ENCODE assay signal across 8 mouse cellular contexts in the genomic region with DNA sequence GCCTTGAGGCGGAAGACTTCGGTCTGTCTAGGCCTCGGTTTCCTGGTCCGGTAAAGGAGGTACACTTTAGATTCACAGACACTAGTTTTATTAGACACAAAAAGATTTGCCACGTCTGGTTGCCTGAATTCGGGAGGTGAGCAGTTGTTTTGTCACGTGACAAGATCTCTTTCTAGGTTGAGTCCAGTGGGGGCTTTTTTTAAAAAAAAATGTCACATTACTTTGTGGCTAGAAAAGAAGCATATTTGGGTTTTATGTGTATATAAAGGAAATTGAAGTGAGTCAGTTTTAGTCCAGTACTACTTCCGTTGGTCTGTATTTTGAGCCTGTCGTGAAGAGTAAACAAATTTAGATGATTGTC. TPM values are rescaled to one million over a fixed set of nuclear protein-coding genes. Genes with fewer than 3 reads are reported as not detected.
DNase-seq lines count a peak whose midpoint lies in the region; ATAC-seq and TF ChIP-seq lines count a peak whose summit lies in the region.

No protein-coding gene starts in this region.

- H3K4me2 ChIP-seq in heart, postnatal 0 days (ENCODE audit: low read depth, low read length), result peak overlapping the region; percentile 81

- H3K27ac ChIP-seq in heart, embryonic 10.5 days, result peak overlapping the region; percentile 83
- peak overlapping the region; percentile 79 for H3K27ac ChIP-seq in ES-E14 (ENCODE audit: insufficient read depth, low read depth, low read length, poor library complexity, severe bottlenecking)
- peak overlapping the region; percentile 66 for H3K27ac ChIP-seq in heart, postnatal 0 days (ENCODE audit: low read depth)
- H3K27ac ChIP-seq in midbrain, embryonic 10.5 days (replicated peaks), result peak overlapping the region; percentile 92

- no peaks in the 10 kb centered on the region for H3K9me3 ChIP-seq in heart, embryonic 10.5 days
- H3K9me3 ChIP-seq in ES-E14 (ENCODE audit: control insufficient read depth, insufficient read depth, low read depth, low read length), result no peaks in the 10 kb centered on the region
- H3K9me3 ChIP-seq in heart, postnatal 0 days (replicated peaks; ENCODE audit: control insufficient read depth, low read length), result no peaks in the 10 kb centered on the region
- H3K9me3 ChIP-seq in midbrain, embryonic 10.5 days (replicated peaks), result no peaks in the 10 kb centered on the region

- peaks cover 26% of the 10 kb centered on the region for H3K36me3 ChIP-seq in heart, embryonic 10.5 days
- peaks cover 12% of the 10 kb centered on the region for H3K36me3 ChIP-seq in ES-E14 (ENCODE audit: control insufficient read depth, insufficient read depth, low read length, poor library complexity, severe bottlenecking)
- peaks cover 10% of the 10 kb centered on the region; the same call in 1 of the 2 replicates for H3K36me3 ChIP-seq in heart, postnatal 0 days (replicated peaks; ENCODE audit: control insufficient read depth, insufficient read depth, low read length)
- peaks cover 33% of the 10 kb centered on the region for H3K36me3 ChIP-seq in midbrain, embryonic 10.5 days

- intact Hi-C loops in heart, postnatal 14 days (cut with DNase I), result loop anchor here (10.0 kb wide), 1 partner anchor 258 kb away; no protein-coding TSS in a partner anchor
- intact Hi-C loops in left cerebral cortex, postnatal 36 days (cut with DNase I), result no loop called here

- no peak for TF ChIP-seq EP300 in heart, postnatal 0 days (IDR thresholded peaks at IDR 0.05; ENCODE audit: low read depth)

- peak overlapping the region; percentile 73 for H3K4me3 ChIP-seq in heart, embryonic 10.5 days
- H3K4me3 ChIP-seq in ES-E14 (ENCODE audit: insufficient read depth in 1 of 2, low read depth in 1 of 2, low read length in 2 of 2, poor library complexity in 1 of 2, severe bottlenecking in 1 of 2), result peak overlapping the region; percentile 85 to 99
- H3K4me3 ChIP-seq in heart, postnatal 0 days (ENCODE audit: low read depth, low read length), result peak overlapping the region; percentile 89
- peak overlapping the region; percentile 86 for H3K4me3 ChIP-seq in midbrain, embryonic 10.5 days

- ATAC-seq in heart, postnatal 0 days (ENCODE audit: insufficient read depth, low read depth), result no peak

- WGBS in heart, embryonic 10.5 days, result under 1% methylated on average over 9 of the region's 9 CpGs
- WGBS in heart, postnatal 0 days, result 2% methylated on average over 9 of the region's 9 CpGs
- WGBS in midbrain, embryonic 10.5 days, result under 1% methylated on average over 9 of the region's 9 CpGs

- no peak for DNase-seq in heart, embryonic 10.5 days (ENCODE audit: low spot score)
- no peak for DNase-seq in heart, postnatal 14 days
- DNase-seq in ES-E14 (ENCODE audit: low read depth, low spot score), result no peak
- DNase-seq in heart, postnatal 0 days (ENCODE audit: low spot score), result no peak
- no peak for DNase-seq in midbrain, embryonic 10.5 days (ENCODE audit: low spot score)
- DNase-seq in cerebellum, postnatal 36 days, result no peak
- DNase-seq in left cerebral cortex, postnatal 36 days (ENCODE audit: low spot score in 2 of 2), result no peak
- no peak for DNase-seq in right cerebral cortex, postnatal 36 days (ENCODE audit: low spot score in 2 of 2)

- TF ChIP-seq CTCF in heart, postnatal 0 days (IDR thresholded peaks at IDR 0.05; ENCODE audit: low read depth), result no peak

- H3K27me3 ChIP-seq in heart, embryonic 10.5 days (ENCODE audit: insufficient read depth, poor library complexity, severe bottlenecking), result no peaks in the 10 kb centered on the region
- no peaks in the 10 kb centered on the region for H3K27me3 ChIP-seq in heart, postnatal 0 days (ENCODE audit: control insufficient read depth, insufficient read depth, low read length)
- no peaks in the 10 kb centered on the region for H3K27me3 ChIP-seq in midbrain, embryonic 10.5 days (ENCODE audit: low read depth, poor library complexity, severe bottlenecking)

- no peaks in the 10 kb centered on the region for H3K4me1 ChIP-seq in heart, embryonic 10.5 days
- peaks cover 2 to 3% of the 10 kb centered on the region in 2 experiments; a peak in 1 of 4 replicates for H3K4me1 ChIP-seq in ES-E14 (ENCODE audit: control insufficient read depth in 2 of 2, insufficient read depth in 2 of 2, low read length in 2 of 2, poor library complexity in 1 of 2)
- H3K4me1 ChIP-seq in heart, postnatal 0 days (ENCODE audit: control insufficient read depth, insufficient read depth), result peaks cover 4% of the 10 kb centered on the region; the same call in 1 of the 2 replicates
- H3K4me1 ChIP-seq in midbrain, embryonic 10.5 days, result peaks cover 7% of the 10 kb centered on the region

- H3K9ac ChIP-seq in ES-E14 (ENCODE audit: insufficient read depth, low read depth, low read length, poor library complexity, severe bottlenecking), result peak overlapping the region; percentile 97
- H3K9ac ChIP-seq in heart, postnatal 0 days (replicated peaks; ENCODE audit: low read depth, low read length), result peak overlapping the region; percentile 60

- in situ Hi-C loops in ES-E14 (cut with MboI; ENCODE audit: low sequenced_read_pairs in 2 of 2, unreplicated experiment in 2 of 2), result no loop called here

TF ChIP-seq in ES-E14, 5 proteins besides CTCF, POLR2A, EP300 and RAD21:
- TF ChIP-seq HCFC1 (IDR thresholded peaks at IDR 0.05; ENCODE audit: borderline replicate concordance, insufficient read depth, low read length) (no peak; the same call in 1 of the 2 replicates), MAFK (IDR thresholded peaks at IDR 0.05; ENCODE audit: insufficient read depth, low read depth, low read length) (no peak), ZC3H11A (IDR thresholded peaks at IDR 0.05; ENCODE audit: borderline replicate concordance, low read depth, low read length) (no peak)
TF ChIP-seq in ES-E14: peak in this region for 0.

RNA-seq across cellular contexts. Expression of a gene that starts 0.4 kb away (rescaled TPM):
- 46.0 and 69.5 TPM in 2 replicates for polyA plus RNA-seq in heart, embryonic 10.5 days (2016; fragmentation: Nextera tagmentation; extraction: Ambion mirVana)
- 1 to 10 TPM; 2.3 to 5.2 TPM for total RNA-seq in heart, postnatal 14 days (2021)
- 68.0 and 68.2 TPM in 2 replicates for total RNA-seq in ES-E14 (2012; rRNA removed)
- 2.3 and 7.3 TPM in 2 replicates for total RNA-seq in heart, postnatal 0 days (2014; rRNA removed; ENCODE audit: low replicate concordance)
- 12.9 and 14.2 TPM in 2 replicates for polyA plus RNA-seq in heart, postnatal 0 days (2015; fragmentation: Nextera tagmentation; extraction: Ambion mirVana)
- polyA plus RNA-seq in midbrain, embryonic 10.5 days (2016; fragmentation: Nextera tagmentation; extraction: Ambion mirVana), result 85.0 and 89.6 TPM in 2 replicates
- total RNA-seq in left cerebral cortex, postnatal 36 days (2021), result 1 to 10 TPM; 1.2 to 1.3 TPM

RNA-seq across cellular contexts. Expression of a gene that starts 43.3 kb away (rescaled TPM):
- polyA plus RNA-seq in heart, embryonic 10.5 days (2016; fragmentation: Nextera tagmentation; extraction: Ambion mirVana), result 7.7 and 8.8 TPM in 2 replicates
- total RNA-seq in heart, postnatal 14 days (2021), result 10 to 100 TPM; 38.0 to 41.1 TPM
- 6.9 TPM in 2 replicates for total RNA-seq in ES-E14 (2012; rRNA removed)
- total RNA-seq in heart, postnatal 0 days (2014; rRNA removed; ENCODE audit: low replicate concordance), result 35.2 and 36.6 TPM in 2 replicates
- 13.1 and 15.7 TPM in 2 replicates for polyA plus RNA-seq in heart, postnatal 0 days (2015; fragmentation: Nextera tagmentation; extraction: Ambion mirVana)
- 6.3 and 6.5 TPM in 2 replicates for polyA plus RNA-seq in midbrain, embryonic 10.5 days (2016; fragmentation: Nextera tagmentation; extraction: Ambion mirVana)
- total RNA-seq in left cerebral cortex, postnatal 36 days (2021), result 10 to 100 TPM; 20.8 to 23.5 TPM
